In the genomic region with DNA sequence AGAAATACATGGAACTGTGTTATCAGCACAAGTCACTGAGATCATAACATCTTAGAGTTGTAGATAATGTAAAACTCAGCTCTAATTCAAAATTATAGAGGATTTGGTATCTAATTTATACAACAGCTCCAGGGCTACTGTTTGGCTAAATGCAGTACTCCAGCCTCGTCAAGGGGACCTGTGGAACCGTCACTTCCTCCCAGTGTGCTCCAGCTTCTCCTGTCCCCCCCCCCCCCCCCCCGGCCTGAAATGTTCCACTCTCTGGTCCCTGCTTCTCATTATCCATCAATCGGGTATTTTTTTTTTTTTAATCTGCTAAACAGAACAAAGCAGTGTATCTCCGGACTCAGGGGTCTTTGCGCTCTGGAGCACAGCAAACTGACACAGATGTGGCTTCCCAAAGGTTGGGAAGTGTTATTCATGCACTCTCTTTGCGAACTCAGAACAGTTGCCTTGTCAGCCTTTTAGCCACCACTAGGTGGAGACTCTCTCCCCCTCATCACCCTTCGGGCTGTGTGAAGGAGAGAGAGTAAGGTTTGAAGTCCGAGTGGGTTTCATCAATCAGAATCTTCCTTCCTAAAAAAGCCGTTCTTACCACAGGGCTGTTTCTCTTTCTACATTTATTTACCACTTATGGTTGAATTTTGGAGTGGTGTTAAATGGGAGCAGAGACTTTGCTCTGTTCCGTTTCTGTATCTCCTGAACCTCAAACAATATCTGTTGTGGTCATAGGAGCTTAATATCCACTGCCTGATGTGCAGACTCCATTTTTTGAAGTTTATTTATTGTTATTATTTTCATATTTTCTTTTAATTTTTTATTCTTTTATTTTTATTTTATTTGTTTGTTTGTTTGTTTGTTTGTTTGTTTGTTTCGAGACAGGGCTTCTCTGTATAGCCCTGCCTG, we compare ENCODE assay signal across 8 mouse cellular contexts. TPM values are rescaled to one million over a fixed set of nuclear protein-coding genes. Genes with fewer than 3 reads are reported as not detected.
DNase-seq lines count a peak whose midpoint lies in the region; ATAC-seq and TF ChIP-seq lines count a peak whose summit lies in the region.

No protein-coding gene starts in this region.

- no peak overlapping the region for H3K9ac ChIP-seq in heart, adult 2 months (ENCODE audit: low read depth, low read length)
- H3K9ac ChIP-seq in midbrain, embryonic 12.5 days (replicated peaks), result no peak overlapping the region

- no peak for TF ChIP-seq POLR2A in heart, adult 2 months (IDR thresholded peaks at IDR 0.05; ENCODE audit: insufficient read depth, low read depth, low read length)
- no peak for TF ChIP-seq POLR2A in small intestine, adult 2 months (IDR thresholded peaks at IDR 0.05; ENCODE audit: low read depth, low read length)

- no peaks in the 10 kb centered on the region for H3K9me3 ChIP-seq in limb, embryonic 10.5 days (replicated peaks)
- H3K9me3 ChIP-seq in midbrain, embryonic 12.5 days, result 0 out of 2 replicates have a peak, but pooled peaks cover 2% of the 10 kb centered on the region

- intact Hi-C loops in heart, adult 2 months (cut with DNase I), result loop anchor here (5.0 kb wide), 1 partner anchor 91 kb away; no protein-coding TSS in a partner anchor

- H3K4me3 ChIP-seq in heart, adult 2 months, result no peak overlapping the region
- peak overlapping the region; percentile 28; the same call in 1 of the 2 replicates for H3K4me3 ChIP-seq in limb, embryonic 10.5 days
- no peak overlapping the region for H3K4me3 ChIP-seq in midbrain, embryonic 12.5 days
- no peak overlapping the region for H3K4me3 ChIP-seq in small intestine, adult 2 months (ENCODE audit: low read depth, low read length)

- ATAC-seq in midbrain, embryonic 12.5 days (ENCODE audit: low FRiP score, low read depth), result peak; percentile 87

- TF ChIP-seq EP300 in heart, adult 2 months (IDR thresholded peaks at IDR 0.05; ENCODE audit: insufficient read depth, low read depth, low read length), result peak; percentile 63; the same call in 1 of the 2 replicates

- H3K79me2 ChIP-seq in heart, adult 2 months (replicated peaks; ENCODE audit: control insufficient read depth, insufficient read depth, low read length), result no peaks in the 10 kb centered on the region

- H3K4me1 ChIP-seq in heart, adult 2 months (ENCODE audit: control insufficient read depth, insufficient read depth, low read length), result 0 out of 2 replicates have a peak, but pooled peaks cover 1% of the 10 kb centered on the region
- peaks cover 3% of the 10 kb centered on the region for H3K4me1 ChIP-seq in limb, embryonic 10.5 days
- H3K4me1 ChIP-seq in midbrain, embryonic 12.5 days, result 0 out of 2 replicates have a peak, but pooled peaks cover 2% of the 10 kb centered on the region
- peaks cover 3% of the 10 kb centered on the region; the same call in 1 of the 2 replicates for H3K4me1 ChIP-seq in small intestine, adult 2 months (ENCODE audit: control insufficient read depth, insufficient read depth, insufficient read length, low read length)

- H3K27ac ChIP-seq in heart, adult 2 months, result no peak overlapping the region
- H3K27ac ChIP-seq in limb, embryonic 10.5 days, result no peak overlapping the region
- H3K27ac ChIP-seq in midbrain, embryonic 12.5 days (replicated peaks), result no peak overlapping the region
- no peak overlapping the region for H3K27ac ChIP-seq in small intestine, adult 2 months (ENCODE audit: insufficient read depth, low read depth, low read length)

- peak overlapping the region; percentile 37 for H3K4me2 ChIP-seq in midbrain, embryonic 12.5 days (replicated peaks)

- peak; percentile 94 for TF ChIP-seq CTCF in heart, adult 2 months (IDR thresholded peaks at IDR 0.05)
- TF ChIP-seq CTCF in small intestine, adult 2 months (IDR thresholded peaks at IDR 0.05; ENCODE audit: extremely low read depth, insufficient read length, insufficient replicate concordance, low read depth, low read length), result peak; percentile 79; the same call in 1 of the 2 replicates

- no peaks in the 10 kb centered on the region for H3K36me3 ChIP-seq in heart, adult 2 months (ENCODE audit: control insufficient read depth, insufficient read depth, low read length)
- no peaks in the 10 kb centered on the region for H3K36me3 ChIP-seq in limb, embryonic 10.5 days
- H3K36me3 ChIP-seq in midbrain, embryonic 12.5 days, result no peaks in the 10 kb centered on the region
- H3K36me3 ChIP-seq in small intestine, adult 2 months (ENCODE audit: control insufficient read depth, insufficient read depth, low read length), result no peaks in the 10 kb centered on the region

- peak; percentile 64 for DNase-seq in urinary bladder, postnatal 14 days (ENCODE audit: low spot score)
- DNase-seq in urinary bladder, postnatal 10 days (ENCODE audit: low spot score), result no peak
- peak; percentile 86 for DNase-seq in embryo, embryonic 11 days
- DNase-seq in heart, adult 2 months, result peak; percentile 55 to 56
- peak; percentile 33 for DNase-seq in kidney, adult 11 months
- DNase-seq in limb, embryonic 10.5 days (ENCODE audit: low spot score), result peak; percentile 66

- H3K27me3 ChIP-seq in heart, adult 2 months (ENCODE audit: control insufficient read depth, insufficient read depth, low read length), result 0 out of 2 replicates have a peak, but pooled peaks cover 1% of the 10 kb centered on the region
- H3K27me3 ChIP-seq in limb, embryonic 10.5 days (ENCODE audit: low read depth, poor library complexity, severe bottlenecking), result no peaks in the 10 kb centered on the region
- H3K27me3 ChIP-seq in midbrain, embryonic 12.5 days, result no peaks in the 10 kb centered on the region; the same call in 1 of the 2 replicates
- H3K27me3 ChIP-seq in small intestine, adult 2 months (ENCODE audit: control insufficient read depth, insufficient read depth, low read length), result no peaks in the 10 kb centered on the region

- 15% methylated on average over 12 of the region's 12 CpGs for WGBS in heart, adult 2 months
- WGBS in limb, embryonic 10.5 days, result 23% methylated on average over 12 of the region's 12 CpGs
- WGBS in midbrain, embryonic 12.5 days, result 29% methylated on average over 12 of the region's 12 CpGs
- 17% methylated on average over 12 of the region's 12 CpGs for WGBS in small intestine, adult 2 months

RNA-seq across cellular contexts. Expression of a gene that starts 22.0 kb away (rescaled TPM):
- 10 to 100 TPM; 41.9 to 48.8 TPM for total RNA-seq in heart, adult 2 months (2021)
- 8.5 and 15.4 TPM in 2 replicates for polyA plus RNA-seq in heart, adult 2 months (2012; rRNA removed)
- polyA plus RNA-seq in limb, embryonic 10.5 days (2016; fragmentation: Nextera tagmentation; extraction: Ambion mirVana), result 32.0 and 38.0 TPM in 2 replicates
- polyA plus RNA-seq in midbrain, embryonic 12.5 days (2016; fragmentation: Nextera tagmentation; extraction: Ambion mirVana), result 53.6 and 54.4 TPM in 2 replicates
- 5.4 and 13.3 TPM in 2 replicates for polyA plus RNA-seq in small intestine, adult 2 months (2012; rRNA removed)
